Mouse (Mus musculus) intestine, embryonic 15.5 days (tissue): Measurements from ENCODE around the gene Shbg. TPM values are rescaled to one million over a fixed set of nuclear protein-coding genes. Genes with fewer than 3 reads are reported as not detected.
A peak's percentile ranks its signal among the peaks of the same experiment; 100 is the strongest.

Experiments
- ATAC-seq: fragments of 200-750 bp; cut with Nextera tagmentation; 2 replicates; pipeline ENCODE4 v1.8.0; 2017; ENCODE audit warnings: moderate TSS enrichment, moderate library complexity
- H3K27ac ChIP-seq: fragments of 300-500 bp; sonication (generic); 2 replicates; pipeline ENCODE4 v1.5.1; 2015; ENCODE audit warnings: mild to moderate bottlenecking, inconsistent platforms
- H3K27me3 ChIP-seq: fragments of 300-500 bp; sonication (generic); replicated peaks from 2 replicates; pipeline ENCODE4 v1.6.1; 2015; ENCODE audit warnings: inconsistent platforms
- H3K36me3 ChIP-seq: fragments of 300-500 bp; sonication (generic); 2 replicates; pipeline ENCODE4 v1.6.1; 2015; ENCODE audit warnings: inconsistent platforms
- H3K4me1 ChIP-seq: fragments of 300-500 bp; sonication (generic); replicated peaks from 2 replicates; pipeline ENCODE4 v1.6.1; 2015; ENCODE audit warnings: inconsistent platforms
- H3K4me2 ChIP-seq: fragments of 300-500 bp; sonication (generic); replicated peaks from 2 replicates; pipeline ENCODE4 v1.6.1; 2015; ENCODE audit warnings: mild to moderate bottlenecking, inconsistent platforms
- H3K4me3 ChIP-seq: fragments of 300-500 bp; sonication (generic); replicated peaks from 2 replicates; pipeline ENCODE4 v1.5.1; 2015; ENCODE audit warnings: inconsistent platforms
- H3K9ac ChIP-seq: fragments of 300-500 bp; sonication (generic); 2 replicates; pipeline ENCODE4 v1.6.1; 2015; ENCODE audit warnings: inconsistent platforms
- H3K9me3 ChIP-seq: fragments of 300-500 bp; sonication (generic); 2 replicates; pipeline ENCODE4 v1.6.1; 2016; ENCODE audit warnings: inconsistent platforms
- WGBS: fragments of 180-500 bp; shearing (Covaris S2); methylation state at CpG from one replicate; pipeline ENCODE4 v1.1.7; 2015; 5-methylcytosine and 5-hydroxymethylcytosine counted together
- polyA plus RNA-seq: library from polyadenylated mRNA; unstranded; fragments of >200 nt; fragmentation: Nextera tagmentation; extraction: Ambion mirVana; gene quantifications from 2 replicates; pipeline ENCODE4 v1.2.1, GENCODE M21; 2015

Shbg gene
- polyA plus RNA-seq, 1 experiment from 2014 or later: 0.43 TPM

- Histone ChIP-seq H3K27ac (no peak within 1 kb of the TSS), H3K27me3 (peaks cover 15% of the 10 kb centered on the region)
Measured at GRCm38 (mm10) chr11:69605726-69606490, 11.8 kb downstream of the Shbg start, which contains the start of gene Atp1b2. Gene Atp1b2 (minus strand): TSS chr11:69605942.

GRCm38 (mm10) chr11:69604795-69605664 lies 12.7 kb downstream of the Shbg start:
- peak overlapping the region; percentile 59 for H3K4me3 ChIP-seq
- H3K9me3 ChIP-seq: no peaks in the 10 kb centered on the region
- H3K27me3 ChIP-seq: peaks cover 15% of the 10 kb centered on the region
- H3K36me3 ChIP-seq: no peaks in the 10 kb centered on the region
- H3K4me2 ChIP-seq: peak overlapping the region; percentile 100
- H3K4me1 ChIP-seq: peaks cover 41% of the 10 kb centered on the region
- H3K27ac ChIP-seq: no peak overlapping the region
- ATAC-seq: peak; percentile 45
- WGBS: 1% methylated on average over 70 of the region's 73 CpGs
- H3K9ac ChIP-seq: peak overlapping the region; percentile 39

More at GRCm38 (mm10) chr11:69605726-69606490, 11.8 kb downstream of the Shbg start, which contains the start of gene Atp1b2:
- Histone ChIP-seq H3K4me2 (peak within 1 kb of the TSS; percentile 100), H3K9ac (peak within 1 kb of the TSS; percentile 39), H3K4me3 (peak within 1 kb of the TSS; percentile 59), H3K9me3 (no peaks in the 10 kb centered on the region), H3K4me1 (peaks cover 32% of the 10 kb centered on the region; the same call in 1 of the 2 replicates), H3K36me3 (no peaks in the 10 kb centered on the region)
- peak; percentile 95 for ATAC-seq
- 2% methylated on average over 32 of the region's 32 CpGs for WGBS

- peaks cover 47% of the 10 kb centered on the region for H3K4me1 ChIP-seq
Measured at GRCm38 (mm10) chr11:69604347-69604746, 13.4 kb downstream of the Shbg start.

GRCm38 (mm10) chr11:69603516-69603915 lies 14.2 kb downstream of the Shbg start:
- H3K9me3 ChIP-seq: no peaks in the 10 kb centered on the region
- no peak overlapping the region for H3K9ac ChIP-seq
- H3K36me3 ChIP-seq: no peaks in the 10 kb centered on the region
- H3K4me2 ChIP-seq: no peak overlapping the region
- WGBS: 86% methylated on average over 8 of the region's 8 CpGs
- H3K27ac ChIP-seq: no peak overlapping the region
- no peak for ATAC-seq
- H3K4me1 ChIP-seq: peaks cover 50% of the 10 kb centered on the region
- H3K4me3 ChIP-seq: no peak overlapping the region
- H3K27me3 ChIP-seq: peaks cover 15% of the 10 kb centered on the region

More at GRCm38 (mm10) chr11:69604347-69604746, 13.4 kb downstream of the Shbg start:
- Histone ChIP-seq H3K4me3 (peak overlapping the region; percentile 59; the same call in 1 of the 2 replicates), H3K36me3 (no peaks in the 10 kb centered on the region), H3K27me3 (peaks cover 15% of the 10 kb centered on the region), H3K4me2 (peak overlapping the region; percentile 100), H3K9me3 (no peaks in the 10 kb centered on the region), H3K27ac (no peak overlapping the region), H3K9ac (no peak overlapping the region; the same call in 1 of the 2 replicates)
- ATAC-seq: no peak
- 53% methylated on average over 3 of the region's 3 CpGs for WGBS

- Histone ChIP-seq H3K36me3 (no peaks in the 10 kb centered on the region), H3K27me3 (peaks cover 15% of the 10 kb centered on the region), H3K27ac (no peak overlapping the region), H3K4me1 (peaks cover 50% of the 10 kb centered on the region), H3K4me3 (no peak overlapping the region), H3K9ac (no peak overlapping the region), H3K4me2 (no peak overlapping the region), H3K9me3 (no peaks in the 10 kb centered on the region)
- 57% methylated on average over 3 of the region's 3 CpGs for WGBS
- ATAC-seq: no peak
Measured at GRCm38 (mm10) chr11:69601768-69602167, 15.9 kb downstream of the Shbg start.

GRCm38 (mm10) chr11:69600098-69600497 lies 17.6 kb downstream of the Shbg start:
- ATAC-seq: peak; percentile 64
- H3K4me1 ChIP-seq: peaks cover 40% of the 10 kb centered on the region
- no peak overlapping the region for H3K9ac ChIP-seq
- no peak overlapping the region for H3K4me3 ChIP-seq
- H3K9me3 ChIP-seq: no peaks in the 10 kb centered on the region
- H3K36me3 ChIP-seq: no peaks in the 10 kb centered on the region
- H3K27me3 ChIP-seq: peaks cover 11% of the 10 kb centered on the region
- peak overlapping the region; percentile 28 for H3K4me2 ChIP-seq
- peak overlapping the region; percentile 56; the same call in 1 of the 2 replicates for H3K27ac ChIP-seq
- 16% methylated on average over 6 of the region's 6 CpGs for whole genome bisulfite sequencing

GRCm38 (mm10) chr11:69599436-69599835 lies 18.3 kb downstream of the Shbg start:
- peak overlapping the region; percentile 28; the same call in 1 of the 2 replicates for H3K4me2 ChIP-seq
- 11% methylated on average over 9 of the region's 9 CpGs for WGBS
- H3K9me3 ChIP-seq: no peaks in the 10 kb centered on the region
- H3K4me3 ChIP-seq: no peak overlapping the region
- H3K27ac ChIP-seq: 0 out of 2 replicates have a peak overlapping the region, but pooled peaks have one; percentile 14
- no peaks in the 10 kb centered on the region for H3K36me3 ChIP-seq
- H3K27me3 ChIP-seq: peaks cover 8% of the 10 kb centered on the region; the same call in 1 of the 2 replicates
- H3K4me1 ChIP-seq: peaks cover 36% of the 10 kb centered on the region
- ATAC-seq: no peak
- no peak overlapping the region for H3K9ac ChIP-seq

GRCm38 (mm10) chr11:69594853-69595252 lies 22.9 kb downstream of the Shbg start:
- Histone ChIP-seq H3K36me3 (peaks cover 13% of the 10 kb centered on the region; the same call in 1 of the 2 replicates), H3K27ac (no peak overlapping the region), H3K9ac (no peak overlapping the region), H3K4me1 (peaks cover 7% of the 10 kb centered on the region), H3K4me3 (no peak overlapping the region), H3K27me3 (no peaks in the 10 kb centered on the region), H3K9me3 (no peaks in the 10 kb centered on the region), H3K4me2 (no peak overlapping the region)
- no peak for ATAC-seq
- WGBS: 96% methylated on average over 6 of the region's 6 CpGs

- Histone ChIP-seq H3K9ac (no peak overlapping the region), H3K27me3 (no peaks in the 10 kb centered on the region), H3K4me2 (no peak overlapping the region), H3K4me1 (no peaks in the 10 kb centered on the region), H3K9me3 (no peaks in the 10 kb centered on the region), H3K27ac (no peak overlapping the region), H3K36me3 (peaks cover 33% of the 10 kb centered on the region), H3K4me3 (no peak overlapping the region)
- 82% methylated on average over 4 of the region's 4 CpGs for WGBS
- ATAC-seq: no peak
Measured at GRCm38 (mm10) chr11:69592799-69593198, 24.9 kb downstream of the Shbg start.

GRCm38 (mm10) chr11:69591899-69592637 lies 25.6 kb downstream of the Shbg start:
- Histone ChIP-seq H3K4me1 (no peaks in the 10 kb centered on the region), H3K36me3 (peaks cover 39% of the 10 kb centered on the region), H3K27ac (no peak overlapping the region), H3K4me2 (no peak overlapping the region), H3K9ac (no peak overlapping the region), H3K9me3 (no peaks in the 10 kb centered on the region), H3K27me3 (no peaks in the 10 kb centered on the region), H3K4me3 (no peak overlapping the region)
- 76% methylated on average over 7 of the region's 7 CpGs for WGBS
- ATAC-seq: no peak

- no peak overlapping the region for H3K4me3 ChIP-seq
- no peaks in the 10 kb centered on the region for H3K4me1 ChIP-seq
- no peak overlapping the region for H3K9ac ChIP-seq
- H3K36me3 ChIP-seq: peaks cover 39% of the 10 kb centered on the region
- no peak for ATAC-seq
- no peaks in the 10 kb centered on the region for H3K27me3 ChIP-seq
- H3K9me3 ChIP-seq: no peaks in the 10 kb centered on the region
- H3K27ac ChIP-seq: no peak overlapping the region
- no peak overlapping the region for H3K4me2 ChIP-seq
- WGBS: 87% methylated on average over 3 of the region's 3 CpGs
Measured at GRCm38 (mm10) chr11:69591424-69591823, 26.3 kb downstream of the Shbg start.
